In genomic region chr16:27949291-27949690, GRCm38 (mm10) we compare ENCODE assay signal across 24 mouse cellular contexts.
"Had no signal": no experiment of that assay in that cellular context is flagged by ENCODE, and none has a peak within 500 bp of the region (broad histone marks: within the 10 kb centered on the region; RNA-seq: fewer than 3 reads in every experiment).

No protein-coding gene starts in this region.

- H3K4me3 ChIP-seq: gastrocnemius, adult 2 months; heart, embryonic 10.5 days; heart, embryonic 12.5 days; hindbrain, embryonic 10.5 days; hindbrain, embryonic 12.5 days; kidney, embryonic 15.5 days; limb, embryonic 12.5 days; limb, embryonic 15.5 days; liver, embryonic 12.5 days had no signal

- H3K27ac ChIP-seq: gastrocnemius, adult 2 months; heart, embryonic 10.5 days; hindbrain, embryonic 10.5 days; hindbrain, embryonic 12.5 days; hindbrain, embryonic 14.5 days; hindbrain, postnatal 0 days; kidney, embryonic 15.5 days; limb, embryonic 12.5 days; limb, embryonic 15.5 days; liver, embryonic 12.5 days; liver, embryonic 14.5 days had no signal

- H3K9ac ChIP-seq: heart, embryonic 12.5 days; hindbrain, embryonic 12.5 days; hindbrain, embryonic 14.5 days; kidney, embryonic 15.5 days; limb, embryonic 12.5 days; limb, embryonic 15.5 days; liver, embryonic 12.5 days; liver, embryonic 14.5 days had no signal

- H3K27me3 ChIP-seq: heart, embryonic 12.5 days; hindbrain, embryonic 12.5 days; kidney, embryonic 15.5 days; limb, embryonic 12.5 days; limb, embryonic 15.5 days; liver, embryonic 12.5 days had no signal

- H3K4me1 ChIP-seq: heart, embryonic 10.5 days; heart, embryonic 12.5 days; hindbrain, embryonic 10.5 days; hindbrain, embryonic 12.5 days; kidney, embryonic 15.5 days; limb, embryonic 12.5 days; limb, embryonic 15.5 days; liver, embryonic 12.5 days had no signal

- ATAC-seq: hindbrain, postnatal 0 days; intestine, embryonic 16.5 days; liver, embryonic 12.5 days had no signal

- H3K9me3 ChIP-seq: heart, embryonic 10.5 days; heart, embryonic 12.5 days; hindbrain, embryonic 10.5 days; hindbrain, embryonic 12.5 days; kidney, embryonic 15.5 days; limb, embryonic 12.5 days; limb, embryonic 15.5 days; liver, embryonic 12.5 days had no signal

- DNase-seq: gastrocnemius, adult 2 months; gastrocnemius, postnatal 10 days; gastrocnemius, postnatal 25 days; heart, adult 18-20 months; heart, postnatal 10 days; heart, postnatal 4 days; kidney, adult 11 months; kidney, adult 2 months; kidney, adult 9 months; kidney, postnatal 14 days; kidney, postnatal 36 days; left cerebral cortex, postnatal 4 days had no signal

- H3K36me3 ChIP-seq: heart, embryonic 10.5 days; heart, embryonic 12.5 days; hindbrain, embryonic 10.5 days; hindbrain, embryonic 12.5 days; kidney, embryonic 15.5 days; limb, embryonic 12.5 days; limb, embryonic 15.5 days; liver, embryonic 12.5 days had no signal

- H3K4me2 ChIP-seq: heart, embryonic 12.5 days; hindbrain, embryonic 12.5 days; hindbrain, embryonic 14.5 days; kidney, embryonic 15.5 days; limb, embryonic 12.5 days; limb, embryonic 15.5 days; liver, embryonic 12.5 days had no signal
